Mouse (Mus musculus): Measurements from ENCODE around the gene Rapsn.

- TF ChIP-seq CTCF (IDR thresholded peaks at IDR 0.05; ENCODE audit: low read depth, low read length) (no peak), TAL1 (conservative IDR thresholded peaks at IDR 0.05; ENCODE audit: low read depth, low read length) (no peak), POLR2AphosphoS5 (IDR thresholded peaks at IDR 0.05; ENCODE audit: insufficient replicate concordance, low read depth, low read length) (no peak), GATA2 (IDR thresholded peaks at IDR 0.05; ENCODE audit: borderline replicate concordance, low read depth, low read length) (no peak)
These were observed 55.4 kb downstream of the Rapsn start for GRCm38 (mm10) chr2:91090827-91091226.
